ENCODE assay signal across 17 mouse cellular contexts in the genomic region with DNA sequence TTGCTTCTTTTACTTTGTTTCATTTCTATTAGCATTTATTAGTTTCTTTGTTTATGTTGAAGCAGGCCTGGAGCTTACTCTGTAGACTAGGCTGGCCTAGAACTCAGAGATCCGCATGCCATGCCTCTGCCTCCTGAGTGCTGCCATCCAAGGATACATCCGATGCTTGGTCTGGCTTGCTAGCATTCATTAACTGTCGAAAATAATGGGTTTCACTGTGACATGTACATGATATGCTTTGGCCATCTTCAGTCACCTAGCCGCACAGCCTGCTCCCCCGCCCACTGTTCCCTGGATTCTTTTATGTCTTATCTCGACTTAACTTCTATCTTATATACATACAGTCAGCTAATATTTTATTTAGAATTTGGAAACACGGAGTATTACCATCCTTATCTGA.
"Had no signal": no experiment of that assay in that cellular context is flagged by ENCODE, and none has a peak within 500 bp of the region (broad histone marks: within the 10 kb centered on the region; RNA-seq: fewer than 3 reads in every experiment).

No protein-coding gene starts in this region.

- H3K27ac ChIP-seq: liver, embryonic 14.5 days; lung, embryonic 15.5 days; macrophage; midbrain, embryonic 12.5 days; neural tube, embryonic 12.5 days had no signal

- H3K4me3 ChIP-seq: lung, embryonic 15.5 days; megakaryocyte, embryonic 14.5 days; midbrain, embryonic 12.5 days; neural tube, embryonic 12.5 days had no signal

- H3K9me3 ChIP-seq: lung, embryonic 15.5 days; megakaryocyte, embryonic 14.5 days; midbrain, embryonic 12.5 days; neural tube, embryonic 12.5 days had no signal

- H3K36me3 ChIP-seq: lung, embryonic 15.5 days; midbrain, embryonic 12.5 days; neural tube, embryonic 12.5 days had no signal

- H3K9ac ChIP-seq: liver, embryonic 14.5 days; lung, embryonic 15.5 days; midbrain, embryonic 12.5 days; neural tube, embryonic 12.5 days had no signal

- DNase-seq: lung, adult 2 months; lung, postnatal 14 days; lung, postnatal 36 days; midbrain, embryonic 14.5 days; right cerebral cortex, postnatal 25 days; right cerebral cortex, postnatal 4 days; spleen, adult 18-20 months; thymus, adult 18-20 months; thymus, postnatal 14 days; thymus, postnatal 36 days had no signal

- H3K4me1 ChIP-seq: lung, embryonic 15.5 days; midbrain, embryonic 12.5 days; neural tube, embryonic 12.5 days had no signal

- H3K4me2 ChIP-seq: lung, embryonic 15.5 days; midbrain, embryonic 12.5 days; neural tube, embryonic 12.5 days had no signal

- ATAC-seq: lung, postnatal 0 days had no signal

- H3K27me3 ChIP-seq: lung, embryonic 15.5 days; midbrain, embryonic 12.5 days; neural tube, embryonic 12.5 days had no signal
